Mouse (Mus musculus) T-helper 17 cell (primary cell): ENCODE data around the gene Rps9.

ENCODE experiments used
- in situ Hi-C, 2 experiments: fragments of 300-600 bp; cut with MboI, MseI; formaldehyde crosslinking; loops; 1 replicate in 1 of 2; 2 replicates in 1 of 2; pipeline ENCODE4 v1.15.1; 2025; ENCODE audit warnings: high pct_unique_total_duplicates in 2 of 2

Gene Rps9

GRCm38 (mm10) chr7:3703879-3704441 lies at the start of gene Rps9:
Gene Rps9 (plus strand): TSS chr7:3703993.
- in situ Hi-C loops, result loop anchor here (10.0 kb wide), 2 partner anchors 441 to 1311 kb away; partner anchors contain the start of genes Fiz1 (in 1 of the 2), Gm44973 (in 1 of the 2) and Zfp524 (in 1 of the 2)

GRCm38 (mm10) chr7:3656966-3657365 lies 46.8 kb upstream of the Rps9 start:
- in situ Hi-C loops, result loop anchor here in 1 of 2 experiments (5.0 to 25.0 kb wide), 2 partner anchors 1150 to 1405 kb away; partner anchors contain the start of genes U2af2 and Zfp580

- in situ Hi-C loops, result loop anchor here in 1 of 2 experiments (5.0 to 25.0 kb wide), 2 partner anchors 1149 to 1404 kb away; partner anchors contain the start of genes U2af2 and Zfp580
These were observed 45.2 kb upstream of the Rps9 start for GRCm38 (mm10) chr7:3658578-3658977.

GRCm38 (mm10) chr7:3664524-3665214 lies 39.1 kb upstream of the Rps9 start:
- in situ Hi-C loops, result loop anchor here in 1 of 2 experiments (25.0 kb wide), 1 partner anchor 1398 kb away; the partner anchor contains the start of genes U2af2 and Zfp580

GRCm38 (mm10) chr7:3665215-3666114 lies 38.3 kb upstream of the Rps9 start, which contains the start of gene Leng1:
Gene Leng1 (minus strand): TSS chr7:3665840.
- in situ Hi-C loops, result loop anchor here in 1 of 2 experiments (25.0 kb wide), 1 partner anchor 1397 kb away; the partner anchor contains the start of genes U2af2 and Zfp580

GRCm38 (mm10) chr7:3666921-3667391 lies 36.8 kb upstream of the Rps9 start:
- in situ Hi-C loops, result loop anchor here in 1 of 2 experiments (25.0 kb wide), 1 partner anchor 1395 kb away; the partner anchor contains the start of genes U2af2 and Zfp580

- in situ Hi-C loops, result loop anchor here in 1 of 2 experiments (25.0 kb wide), 1 partner anchor 1388 kb away; the partner anchor contains the start of genes U2af2 and Zfp580
These were observed 29.1 kb upstream of the Rps9 start for GRCm38 (mm10) chr7:3674507-3675227.

GRCm38 (mm10) chr7:3675228-3675548 lies 28.6 kb upstream of the Rps9 start:
- in situ Hi-C loops, result no loop called here

- in situ Hi-C loops, result no loop called here
These were observed 27.4 kb upstream of the Rps9 start for GRCm38 (mm10) chr7:3676371-3676770.

GRCm38 (mm10) chr7:3677342-3677741 lies 26.5 kb upstream of the Rps9 start, which contains the start of gene Tmc4:
Gene Tmc4 (minus strand): TSS chr7:3677553.
- in situ Hi-C loops, result no loop called here

- in situ Hi-C loops, result no loop called here
These were observed 19.8 kb upstream of the Rps9 start for GRCm38 (mm10) chr7:3683908-3684550.

GRCm38 (mm10) chr7:3684698-3685097 lies 19.1 kb upstream of the Rps9 start:
- in situ Hi-C loops, result no loop called here

GRCm38 (mm10) chr7:3685400-3686187 lies 18.2 kb upstream of the Rps9 start:
- in situ Hi-C loops, result no loop called here

GRCm38 (mm10) chr7:3691919-3692318 lies 11.9 kb upstream of the Rps9 start:
- in situ Hi-C loops, result loop anchor here (5.0 to 10.0 kb wide), 3 partner anchors 453 to 1390 kb away; partner anchors contain the start of gene Epn1 (in 1 of the 2)

- in situ Hi-C loops, result loop anchor here (5.0 to 10.0 kb wide), 3 partner anchors 452 to 1390 kb away; partner anchors contain the start of gene Epn1 (in 1 of the 2)
These were observed 11.3 kb upstream of the Rps9 start, which contains the start of gene Tsen34 for GRCm38 (mm10) chr7:3692382-3692986. Gene Tsen34 (plus strand): TSS chr7:3692863.

GRCm38 (mm10) chr7:3692987-3693808 lies 10.6 kb upstream of the Rps9 start, which contains the start of gene Mboat7:
Gene Mboat7 (minus strand): TSS chr7:3693523.
- in situ Hi-C loops, result loop anchor here (5.0 to 10.0 kb wide), 3 partner anchors 452 to 1389 kb away; partner anchors contain the start of gene Epn1 (in 1 of the 2)

- in situ Hi-C loops, result loop anchor here (5.0 to 10.0 kb wide), 3 partner anchors 451 to 1389 kb away; partner anchors contain the start of gene Epn1 (in 1 of the 2)
These were observed 10.1 kb upstream of the Rps9 start for GRCm38 (mm10) chr7:3693809-3694075.
